Mouse (Mus musculus) stomach, postnatal 0 days (tissue): Measurements from ENCODE around the gene Krtap14.

Experiments used
- CTCF ChIP-seq: IDR thresholded peaks from 2 replicates; pipeline ENCODE4 v1.5.1; 2016; ENCODE audit warnings: antibody characterized with exemption, low read depth, mild to moderate bottlenecking, moderate library complexity
- EP300 ChIP-seq: optimal IDR thresholded peaks from 2 replicates; pipeline ENCODE3; 2016; ENCODE audit warnings: antibody characterized with exemption

DNA sequence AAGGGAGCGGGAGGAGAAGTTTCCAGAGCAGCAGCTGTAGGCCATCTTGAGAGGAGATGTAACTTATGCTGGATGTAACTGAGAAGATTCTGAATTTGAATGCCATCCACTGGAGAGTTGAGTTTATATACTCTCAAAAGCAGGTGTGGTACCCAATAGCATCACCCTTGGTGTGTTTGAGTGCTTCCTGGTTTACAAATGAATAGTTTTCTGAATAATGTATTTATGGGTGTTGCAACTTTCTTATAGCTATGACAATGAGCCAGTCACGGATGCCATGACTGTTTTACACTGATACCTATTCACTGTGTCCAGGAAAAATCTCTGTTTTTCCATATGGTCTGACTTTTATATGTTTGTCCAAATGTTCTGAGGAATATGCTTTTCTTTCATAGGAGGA, 51.8 kb downstream of the Krtap14 start, which contains the start of gene 2310057N15Rik:
- TF ChIP-seq CTCF (no peak), EP300 (no peak)
